Mouse (Mus musculus): ENCODE measurements around the gene Cyp4a10. TPM values are rescaled to one million over a fixed set of nuclear protein-coding genes. Genes with fewer than 3 reads are reported as not detected.
"Not testable (repeated sequence)": the region's sequence is repeated elsewhere in the genome, so short reads cannot be mapped to it uniquely, and the experiment has no call there.

The Cyp4a10 gene
- polyA plus RNA-seq (2014; fragmentation: Nextera tagmentation; extraction: Ambion mirVana): not detected in 2 replicates

- WGBS: 82% methylated on average over 5 of the region's 5 CpGs
These were observed at the start of gene Cyp4a10 for GRCm38 (mm10) chr4:115518000-115518399. Cyp4a10 (plus strand) TSS chr4:115518264.

GRCm38 (mm10) chr4:115473585-115473984, 44.5 kb upstream of the Cyp4a10 start:
- H3K27me3 ChIP-seq (ENCODE audit: control insufficient read depth, insufficient read depth, low read length); ATAC-seq (ENCODE audit: low FRiP score); H3K27ac ChIP-seq (ENCODE audit: low read depth, low read length); H3K4me1 ChIP-seq (ENCODE audit: control insufficient read depth, insufficient read depth, low read length); H3K9ac ChIP-seq (ENCODE audit: low read length); DNase-seq (ENCODE audit: low spot score, missing footprints); H3K36me3 ChIP-seq (ENCODE audit: control insufficient read depth, insufficient read depth, low read length); H3K9me3 ChIP-seq (ENCODE audit: control insufficient read depth, low read length); H3K4me2 ChIP-seq; H3K4me3 ChIP-seq (ENCODE audit: low read depth, low read length): not testable (repeated sequence)
- 78% methylated on average over 3 of the region's 3 CpGs for WGBS

More at GRCm38 (mm10) chr4:115518000-115518399, at the start of gene Cyp4a10:
- not testable (repeated sequence) for H3K9me3 ChIP-seq (ENCODE audit: control insufficient read depth, low read length); H3K4me1 ChIP-seq (ENCODE audit: control insufficient read depth, insufficient read depth, low read length); ATAC-seq (ENCODE audit: low FRiP score); H3K9ac ChIP-seq (ENCODE audit: low read length); H3K27ac ChIP-seq (ENCODE audit: low read depth, low read length); H3K36me3 ChIP-seq (ENCODE audit: control insufficient read depth, insufficient read depth, low read length); H3K27me3 ChIP-seq (ENCODE audit: control insufficient read depth, insufficient read depth, low read length); DNase-seq (ENCODE audit: low spot score, missing footprints); H3K4me3 ChIP-seq (ENCODE audit: low read depth, low read length); H3K4me2 ChIP-seq

GRCm38 (mm10) chr4:115476051-115476450, 42.0 kb upstream of the Cyp4a10 start:
- H3K9me3 ChIP-seq (ENCODE audit: control insufficient read depth, low read length); H3K4me2 ChIP-seq; DNase-seq (ENCODE audit: low spot score, missing footprints); H3K4me3 ChIP-seq (ENCODE audit: low read depth, low read length); H3K27ac ChIP-seq (ENCODE audit: low read depth, low read length); H3K27me3 ChIP-seq (ENCODE audit: control insufficient read depth, insufficient read depth, low read length); H3K9ac ChIP-seq (ENCODE audit: low read length); H3K4me1 ChIP-seq (ENCODE audit: control insufficient read depth, insufficient read depth, low read length); H3K36me3 ChIP-seq (ENCODE audit: control insufficient read depth, insufficient read depth, low read length): not testable (repeated sequence)
- ATAC-seq (ENCODE audit: low FRiP score): 0 out of 2 replicates have a peak, but pooled peaks have one; percentile 46

- Histone ChIP-seq H3K27ac (ENCODE audit: low read depth, low read length) (no peak overlapping the region), H3K4me2 (no peak overlapping the region), H3K4me3 (ENCODE audit: low read depth, low read length) (no peak overlapping the region), H3K4me1 (ENCODE audit: control insufficient read depth, insufficient read depth, low read length) (no peaks in the 10 kb centered on the region), H3K9me3 (ENCODE audit: control insufficient read depth, low read length) (no peaks in the 10 kb centered on the region), H3K36me3 (ENCODE audit: control insufficient read depth, insufficient read depth, low read length) (no peaks in the 10 kb centered on the region), H3K27me3 (ENCODE audit: control insufficient read depth, insufficient read depth, low read length) (no peaks in the 10 kb centered on the region), H3K9ac (ENCODE audit: low read length) (no peak overlapping the region)
- ATAC-seq (ENCODE audit: low FRiP score) (no peak), DNase-seq (ENCODE audit: low spot score, missing footprints) (no peak)
- WGBS: 75% methylated on average over 6 of the region's 6 CpGs
These were observed 36.9 kb upstream of the Cyp4a10 start for GRCm38 (mm10) chr4:115481006-115481652.

- Histone ChIP-seq H3K27me3 (ENCODE audit: control insufficient read depth, insufficient read depth, low read length) (no peaks in the 10 kb centered on the region), H3K4me1 (ENCODE audit: control insufficient read depth, insufficient read depth, low read length) (no peaks in the 10 kb centered on the region), H3K27ac (ENCODE audit: low read depth, low read length) (no peak within 1 kb of the TSS), H3K9ac (ENCODE audit: low read length) (no peak within 1 kb of the TSS), H3K4me3 (ENCODE audit: low read depth, low read length) (no peak within 1 kb of the TSS), H3K4me2 (no peak within 1 kb of the TSS), H3K9me3 (ENCODE audit: control insufficient read depth, low read length) (no peaks in the 10 kb centered on the region), H3K36me3 (ENCODE audit: control insufficient read depth, insufficient read depth, low read length) (no peaks in the 10 kb centered on the region)
- no peak for ATAC-seq (ENCODE audit: low FRiP score)
- no peak for DNase-seq (ENCODE audit: low spot score, missing footprints)
- 100% methylated on average over 1 of the region's 1 CpGs for WGBS
These were observed 22.1 kb upstream of the Cyp4a10 start, which contains the start of gene Cyp4a14 for GRCm38 (mm10) chr4:115496001-115496400. Cyp4a14 (minus strand) TSS chr4:115496142.

- H3K9me3 ChIP-seq (ENCODE audit: control insufficient read depth, low read length): no peaks in the 10 kb centered on the region
- H3K36me3 ChIP-seq (ENCODE audit: control insufficient read depth, insufficient read depth, low read length): no peaks in the 10 kb centered on the region
- no peaks in the 10 kb centered on the region for H3K4me1 ChIP-seq (ENCODE audit: control insufficient read depth, insufficient read depth, low read length)
- no peaks in the 10 kb centered on the region for H3K27me3 ChIP-seq (ENCODE audit: control insufficient read depth, insufficient read depth, low read length)
- no peak overlapping the region for H3K4me2 ChIP-seq
- WGBS: 94% methylated on average over 3 of the region's 3 CpGs
- no peak overlapping the region for H3K27ac ChIP-seq (ENCODE audit: low read depth, low read length)
- DNase-seq (ENCODE audit: low spot score, missing footprints) (no peak), ATAC-seq (ENCODE audit: low FRiP score) (no peak)
- no peak overlapping the region for H3K9ac ChIP-seq (ENCODE audit: low read length)
- H3K4me3 ChIP-seq (ENCODE audit: low read depth, low read length): no peak overlapping the region
These were observed 20.6 kb upstream of the Cyp4a10 start for GRCm38 (mm10) chr4:115497466-115497865.

- H3K9me3 ChIP-seq (ENCODE audit: control insufficient read depth, low read length); H3K27ac ChIP-seq (ENCODE audit: low read depth, low read length); ATAC-seq (ENCODE audit: low FRiP score); H3K4me3 ChIP-seq (ENCODE audit: low read depth, low read length); H3K9ac ChIP-seq (ENCODE audit: low read length); H3K27me3 ChIP-seq (ENCODE audit: control insufficient read depth, insufficient read depth, low read length); H3K36me3 ChIP-seq (ENCODE audit: control insufficient read depth, insufficient read depth, low read length); H3K4me2 ChIP-seq; H3K4me1 ChIP-seq (ENCODE audit: control insufficient read depth, insufficient read depth, low read length); DNase-seq (ENCODE audit: low spot score, missing footprints): not testable (repeated sequence)
These were observed 4.1 kb upstream of the Cyp4a10 start for GRCm38 (mm10) chr4:115513964-115514363.

GRCm38 (mm10) chr4:115519444-115519843, 1.4 kb downstream of the Cyp4a10 start:
- ATAC-seq (ENCODE audit: low FRiP score) (no peak), DNase-seq (ENCODE audit: low spot score, missing footprints) (no peak)
- Histone ChIP-seq H3K27me3 (ENCODE audit: control insufficient read depth, insufficient read depth, low read length) (no peaks in the 10 kb centered on the region), H3K4me3 (ENCODE audit: low read depth, low read length) (no peak overlapping the region), H3K27ac (ENCODE audit: low read depth, low read length) (no peak overlapping the region), H3K9ac (ENCODE audit: low read length) (no peak overlapping the region), H3K4me2 (no peak overlapping the region), H3K9me3 (ENCODE audit: control insufficient read depth, low read length) (no peaks in the 10 kb centered on the region), H3K36me3 (ENCODE audit: control insufficient read depth, insufficient read depth, low read length) (no peaks in the 10 kb centered on the region), H3K4me1 (ENCODE audit: control insufficient read depth, insufficient read depth, low read length) (no peaks in the 10 kb centered on the region)
- 82% methylated on average over 4 of the region's 4 CpGs for WGBS

- Histone ChIP-seq H3K9me3 (ENCODE audit: control insufficient read depth, low read length) (no peaks in the 10 kb centered on the region), H3K4me1 (ENCODE audit: control insufficient read depth, insufficient read depth, low read length) (no peaks in the 10 kb centered on the region), H3K4me3 (ENCODE audit: low read depth, low read length) (no peak overlapping the region), H3K36me3 (ENCODE audit: control insufficient read depth, insufficient read depth, low read length) (no peaks in the 10 kb centered on the region), H3K27me3 (ENCODE audit: control insufficient read depth, insufficient read depth, low read length) (no peaks in the 10 kb centered on the region), H3K4me2 (no peak overlapping the region), H3K27ac (ENCODE audit: low read depth, low read length) (no peak overlapping the region), H3K9ac (ENCODE audit: low read length) (no peak overlapping the region)
- 92% methylated on average over 2 of the region's 2 CpGs for WGBS
- no peak for DNase-seq (ENCODE audit: low spot score, missing footprints)
- no peak for ATAC-seq (ENCODE audit: low FRiP score)
These were observed 3.7 kb downstream of the Cyp4a10 start for GRCm38 (mm10) chr4:115521766-115522165.
